Mouse (Mus musculus): ENCODE measurements around the gene Cyp2j5. TPM values are rescaled to one million over a fixed set of nuclear protein-coding genes. Genes with fewer than 3 reads are reported as not detected.

Cyp2j5 gene
- total RNA-seq, 2 experiments from 2014 or later, result not detected

Other genes with a start within 250 kb of the Cyp2j5 start
- not detected in 2 replicates for gene Cyp2j8, start 156.8 kb downstream of the Cyp2j5 start, total RNA-seq (2014; fragmentation: Nextera tagmentation)
- not detected in 2 replicates for gene Cyp2j8, start 156.8 kb downstream of the Cyp2j5 start, total RNA-seq (2017)
- 0.67 TPM in 1 of 2 replicates, not detected in the other for gene Cyp2j6, start 110.5 kb downstream of the Cyp2j5 start, total RNA-seq (2014; fragmentation: Nextera tagmentation)
- gene Cyp2j6, start 110.5 kb downstream of the Cyp2j5 start, total RNA-seq (2017), result 0.47 and 1.1 TPM in 2 replicates
- gene Cyp2j9, start 72.6 kb downstream of the Cyp2j5 start, total RNA-seq (2014; fragmentation: Nextera tagmentation), result 1.6 TPM in 1 of 2 replicates, not detected in the other
- gene Cyp2j9, start 72.6 kb downstream of the Cyp2j5 start, total RNA-seq (2017), result 4.9 TPM in 1 of 2 replicates, not detected in the other
- gene Gm12695, start 121.0 kb upstream of the Cyp2j5 start, total RNA-seq (2014; fragmentation: Nextera tagmentation), result not detected in 2 replicates
- gene Gm12695, start 121.0 kb upstream of the Cyp2j5 start, total RNA-seq (2017), result not detected in 2 replicates

All from megakaryocyte-erythroid progenitor cell, adult 5-6 weeks (primary cell).